Mouse (Mus musculus) cerebellum, adult 2 months (tissue): ENCODE results near the gene Gm10642.

Experiments
- CTCF ChIP-seq: fragments of 200-500 bp; IDR thresholded peaks from 2 replicates; pipeline ENCODE4 v1.5.1; 2011; ENCODE audit warnings: low read depth, mild to moderate bottlenecking, control low read depth, low read length, moderate library complexity, borderline replicate concordance; ENCODE audit not compliant: insufficient read depth
- POLR2A ChIP-seq: fragments of 200-500 bp; IDR thresholded peaks from 2 replicates; pipeline ENCODE4 v1.6.1; 2011; ENCODE audit warnings: low read length, control low read depth, borderline replicate concordance; ENCODE audit not compliant: insufficient read depth

DNA sequence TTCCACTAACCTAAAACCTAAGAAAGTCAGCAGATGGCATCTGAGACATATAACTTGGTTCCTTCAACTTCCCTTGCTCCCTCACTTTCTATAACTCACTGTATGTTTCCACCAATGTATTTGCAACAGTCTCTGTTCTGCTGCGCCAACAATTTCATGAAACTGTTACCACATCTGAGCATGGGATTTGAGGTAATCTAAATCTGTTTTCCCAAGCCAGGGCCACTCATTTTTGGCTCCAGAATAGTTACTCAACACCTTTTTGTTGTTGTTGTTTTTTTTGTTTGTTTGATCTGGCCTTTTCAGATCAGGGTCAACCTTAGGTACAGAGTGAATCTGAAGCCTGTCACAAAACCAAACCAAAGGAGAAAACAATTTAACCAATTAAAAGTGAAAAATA, 5.1 kb upstream of the Gm10642 start:
- TF ChIP-seq POLR2A (no peak), CTCF (no peak)
